Mouse (Mus musculus) cerebellum, adult 2 months (tissue): ENCODE data around the gene Fcrla.

ENCODE experiments used
- CTCF ChIP-seq: fragments of 200-500 bp; IDR thresholded peaks from 2 replicates; pipeline ENCODE4 v1.5.1; 2011; ENCODE audit warnings: low read depth, mild to moderate bottlenecking, control low read depth, low read length, moderate library complexity, borderline replicate concordance; ENCODE audit not compliant: insufficient read depth
- POLR2A ChIP-seq: fragments of 200-500 bp; IDR thresholded peaks from 2 replicates; pipeline ENCODE4 v1.6.1; 2011; ENCODE audit warnings: low read length, control low read depth, borderline replicate concordance; ENCODE audit not compliant: insufficient read depth

DNA sequence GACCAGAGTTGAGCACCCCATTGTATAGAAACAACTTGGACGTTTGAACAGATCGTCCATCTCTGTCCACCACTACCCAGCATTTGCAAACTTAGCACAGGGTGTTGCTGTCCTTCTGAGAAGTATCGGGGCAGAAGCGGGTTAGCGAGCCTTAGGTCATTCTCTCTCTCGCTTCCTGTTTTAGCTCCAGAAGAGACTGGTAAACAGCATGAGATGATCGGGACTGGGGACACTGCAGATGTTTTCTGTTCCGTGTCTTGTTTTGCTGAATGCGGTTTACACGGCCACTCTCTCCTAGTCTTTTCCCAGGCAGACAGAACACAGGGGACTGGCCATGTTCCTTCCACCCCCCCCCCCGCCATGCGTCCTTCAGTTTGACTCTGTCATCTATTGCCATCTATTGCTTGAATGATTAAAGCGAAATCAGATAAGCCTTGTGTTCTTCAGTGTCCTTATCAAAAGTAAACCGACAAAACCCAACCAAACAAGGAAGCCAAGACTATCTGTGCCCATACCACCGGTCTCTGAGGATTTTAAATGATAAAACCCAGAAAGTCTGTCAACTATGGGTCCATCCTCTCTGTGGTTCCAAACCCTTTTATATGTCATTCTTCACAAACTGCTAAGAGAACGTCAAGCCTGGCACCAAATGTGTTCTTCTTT is 28.8 kb downstream of the Fcrla start:
- no peak for TF ChIP-seq CTCF
- no peak for TF ChIP-seq POLR2A
